Mouse (Mus musculus): Measurements from ENCODE around the gene Gas7.

DNA sequence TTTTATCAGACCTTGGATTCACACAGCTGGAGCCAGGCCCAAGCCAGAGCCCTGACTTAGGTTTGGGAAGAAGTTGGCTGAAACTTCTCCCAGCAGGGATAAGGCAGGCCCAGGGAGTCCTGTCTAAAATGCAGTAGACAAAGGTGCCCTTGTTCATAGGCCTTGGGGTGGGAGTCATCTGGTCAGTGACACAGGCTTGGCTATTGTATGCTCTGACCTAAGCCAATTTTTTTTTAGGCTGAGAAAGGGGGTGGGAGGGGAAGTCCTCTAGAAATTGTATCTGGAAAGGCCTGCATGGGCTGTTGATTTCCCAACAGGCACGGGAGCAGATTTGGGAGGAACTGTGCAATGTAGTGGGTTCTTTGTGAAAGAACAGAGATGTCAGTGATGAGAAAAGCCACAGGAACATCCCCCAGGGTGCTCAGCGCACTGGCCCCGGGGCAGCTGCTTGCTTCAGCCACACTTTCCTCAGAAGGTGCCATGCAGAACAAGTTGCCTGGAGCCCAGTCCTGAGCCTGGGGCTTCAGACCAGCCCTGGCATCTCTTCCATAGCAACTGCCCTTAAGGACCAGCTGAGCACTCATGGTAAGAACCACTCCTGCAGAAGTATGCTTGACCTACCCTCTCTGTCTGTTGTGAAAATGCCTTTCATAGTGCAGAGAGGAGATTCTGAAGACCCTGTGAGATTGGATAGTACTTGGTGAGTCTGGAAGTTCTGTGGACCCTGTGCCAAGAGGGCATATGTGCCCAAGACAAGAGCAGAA, 131.2 kb downstream of the Gas7 start:
- TF ChIP-seq POLR2A (IDR thresholded peaks at IDR 0.05; ENCODE audit: insufficient read depth, low read depth, low read length): no peak
- no peak for TF ChIP-seq EP300 (IDR thresholded peaks at IDR 0.05; ENCODE audit: insufficient read depth, low read depth, low read length)

Data from heart, adult 2 months (tissue).